Mouse (Mus musculus) G1E (cell line): ENCODE data around the gene Fbrsl1. TPM values are rescaled to one million over a fixed set of nuclear protein-coding genes. Genes with fewer than 3 reads are reported as not detected.

Source experiments
- ATAC-seq: 2 replicates; pipeline ENCODE4 v1.8.0; 2016; ENCODE audit warnings: mild to moderate bottlenecking; ENCODE audit not compliant: insufficient number of reproducible peaks, poor library complexity, low FRiP score, severe bottlenecking; ENCODE audit errors: extremely low read depth
- DNase-seq: peaks from one replicate; pipeline ENCODE4 v3.0.0; 2012; ENCODE audit warnings: low spot score
- H3K27me3 ChIP-seq: 2 replicates; pipeline ENCODE4 v1.6.1; 2012; ENCODE audit warnings: mild to moderate bottlenecking, low read length, inconsistent platforms; ENCODE audit not compliant: insufficient read depth
- H3K36me3 ChIP-seq: replicated peaks from 2 replicates; pipeline ENCODE3; 2012; ENCODE audit warnings: mild to moderate bottlenecking, inconsistent platforms
- H3K4me1 ChIP-seq: 2 replicates; pipeline ENCODE4 v1.6.1; 2012; ENCODE audit warnings: low read depth, low read length, inconsistent platforms, mixed read lengths; ENCODE audit not compliant: insufficient read depth
- H3K4me3 ChIP-seq: 2 replicates; pipeline ENCODE4 v1.5.1; 2012; ENCODE audit warnings: low read depth, mild to moderate bottlenecking, inconsistent platforms, low read length, moderate library complexity, mixed read lengths
- H3K9me3 ChIP-seq: replicated peaks from 2 replicates; pipeline ENCODE4 v1.6.1; 2012; ENCODE audit warnings: inconsistent platforms
- CTCF ChIP-seq: IDR thresholded peaks from 2 replicates; pipeline ENCODE4 v1.5.1; 2012; ENCODE audit warnings: low read depth, low read length, inconsistent platforms, mixed read lengths
- GATA1 ChIP-seq: IDR thresholded peaks from 2 replicates; pipeline ENCODE4 v1.6.1; 2012; ENCODE audit warnings: borderline replicate concordance, low read length, inconsistent platforms, mixed read lengths
- GATA2 ChIP-seq: IDR thresholded peaks from 2 replicates; pipeline ENCODE4 v1.6.1; 2012; ENCODE audit warnings: low read depth, low read length, inconsistent platforms, borderline replicate concordance
- POLR2AphosphoS5 ChIP-seq: IDR thresholded peaks from 2 replicates; pipeline ENCODE4 v1.6.1; 2012; ENCODE audit warnings: low read depth, low read length, inconsistent platforms; ENCODE audit not compliant: insufficient replicate concordance
- TAL1 ChIP-seq: conservative IDR thresholded peaks from 2 replicates; pipeline ENCODE4 v1.6.1; 2012; ENCODE audit warnings: low read depth, low read length, inconsistent platforms, mixed read lengths
- polyA plus RNA-seq: library from polyadenylated mRNA; stranded (reverse); fragments of >175 nt; gene quantifications from 2 replicates; pipeline ENCODE4 v1.2.3, GENCODE M21; 2012
- total RNA-seq, 2 experiments: library from RNA; stranded (forward) in 1 of 2; stranded (reverse) in 1 of 2; fragments of 200-1000 nt in 1 of 2; fragments of >200 nt in 1 of 2; fragmentation: Nextera tagmentation in 1 of 2; gene quantifications; 2 replicates each; pipeline ENCODE4 v1.2.3; 2014 to 2017

Gene Fbrsl1
- total and polyA plus RNA-seq, 3 experiments, result 8.3 to 102 (median 57.3) TPM

DNA sequence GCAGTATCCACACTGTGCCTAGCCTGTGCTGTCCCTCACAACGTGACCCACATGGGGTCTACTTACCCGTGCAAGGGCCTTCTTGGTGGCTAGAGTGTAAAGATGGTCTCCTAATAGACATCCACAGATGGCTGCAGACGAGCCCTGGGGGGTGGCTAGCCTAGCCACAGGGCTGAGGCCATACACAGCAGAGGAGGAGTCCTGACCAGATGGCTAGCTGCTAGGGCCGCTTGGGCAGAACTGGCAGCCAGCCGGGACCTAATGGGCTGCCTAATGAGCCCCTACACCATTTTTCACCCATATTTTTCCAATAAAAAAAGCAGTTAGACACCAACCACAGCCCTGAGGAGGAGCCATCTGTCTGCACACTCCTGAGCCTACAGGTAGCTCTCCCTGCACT, 55.6 kb downstream of the Fbrsl1 start:
- no peak for TF ChIP-seq POLR2AphosphoS5
- TF ChIP-seq TAL1, result no peak
- no peak for TF ChIP-seq GATA2
- Histone ChIP-seq H3K9me3 (no peaks in the 10 kb centered on the region), H3K4me3 (no peak overlapping the region), H3K36me3 (peaks cover 78% of the 10 kb centered on the region), H3K4me1 (no peaks in the 10 kb centered on the region), H3K27me3 (no peaks in the 10 kb centered on the region)
- no peak for DNase-seq
- ATAC-seq, result no peak

DNA sequence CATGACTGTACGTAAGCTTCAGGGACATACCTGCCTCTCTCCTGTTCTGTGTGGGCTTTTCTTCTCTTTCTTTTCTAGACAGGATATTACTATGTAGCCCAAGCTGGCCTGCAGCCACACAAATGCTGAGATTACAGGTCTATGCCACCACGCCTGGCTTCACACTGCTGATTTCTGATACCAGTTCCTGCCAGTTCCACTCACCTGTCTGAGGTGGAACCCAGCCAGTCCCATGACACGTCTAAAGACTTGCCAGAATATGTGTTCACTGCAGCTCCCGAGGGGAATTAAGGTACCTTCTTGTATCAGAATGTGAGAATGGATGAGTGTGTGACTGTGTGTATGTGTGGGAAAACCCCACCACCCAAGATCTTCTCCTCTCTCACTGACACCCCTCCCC, 57.7 kb downstream of the Fbrsl1 start:
- Histone ChIP-seq H3K4me3 (no peak overlapping the region), H3K27me3 (no peaks in the 10 kb centered on the region), H3K4me1 (no peaks in the 10 kb centered on the region), H3K9me3 (no peaks in the 10 kb centered on the region), H3K36me3 (peaks cover 81% of the 10 kb centered on the region)
- ATAC-seq (no peak), DNase-seq (no peak)
- no peak for TF ChIP-seq GATA2
- TF ChIP-seq GATA1, result no peak
- no peak for TF ChIP-seq POLR2AphosphoS5
- TF ChIP-seq CTCF, result no peak

DNA sequence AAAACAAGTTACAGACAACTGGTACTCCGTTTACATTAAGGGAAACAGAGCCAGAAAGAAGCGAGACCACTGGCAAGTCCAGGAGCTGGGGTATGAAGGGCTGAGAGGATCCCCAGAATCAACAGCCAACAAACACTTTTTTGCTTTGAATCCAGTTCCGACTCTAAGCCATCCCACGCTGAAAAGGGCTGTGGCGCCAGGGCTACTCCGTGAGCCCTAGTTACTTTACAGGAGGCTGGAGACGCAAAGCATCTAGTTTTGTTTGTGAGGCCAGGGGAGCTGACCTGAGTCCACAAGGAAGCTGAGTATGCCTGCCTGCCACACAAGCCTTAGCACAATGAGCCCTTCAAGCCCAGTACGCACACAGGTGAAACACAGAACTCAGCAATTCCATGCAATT, 61.0 kb downstream of the Fbrsl1 start:
- DNase-seq, result no peak
- H3K4me1 ChIP-seq, result no peaks in the 10 kb centered on the region
- H3K36me3 ChIP-seq, result peaks cover 70% of the 10 kb centered on the region
- H3K9me3 ChIP-seq, result no peaks in the 10 kb centered on the region
- TF ChIP-seq TAL1 (no peak), GATA1 (no peak), GATA2 (no peak), CTCF (no peak), POLR2AphosphoS5 (no peak)
- no peak overlapping the region for H3K4me3 ChIP-seq
- no peak for ATAC-seq
- no peaks in the 10 kb centered on the region for H3K27me3 ChIP-seq

DNA sequence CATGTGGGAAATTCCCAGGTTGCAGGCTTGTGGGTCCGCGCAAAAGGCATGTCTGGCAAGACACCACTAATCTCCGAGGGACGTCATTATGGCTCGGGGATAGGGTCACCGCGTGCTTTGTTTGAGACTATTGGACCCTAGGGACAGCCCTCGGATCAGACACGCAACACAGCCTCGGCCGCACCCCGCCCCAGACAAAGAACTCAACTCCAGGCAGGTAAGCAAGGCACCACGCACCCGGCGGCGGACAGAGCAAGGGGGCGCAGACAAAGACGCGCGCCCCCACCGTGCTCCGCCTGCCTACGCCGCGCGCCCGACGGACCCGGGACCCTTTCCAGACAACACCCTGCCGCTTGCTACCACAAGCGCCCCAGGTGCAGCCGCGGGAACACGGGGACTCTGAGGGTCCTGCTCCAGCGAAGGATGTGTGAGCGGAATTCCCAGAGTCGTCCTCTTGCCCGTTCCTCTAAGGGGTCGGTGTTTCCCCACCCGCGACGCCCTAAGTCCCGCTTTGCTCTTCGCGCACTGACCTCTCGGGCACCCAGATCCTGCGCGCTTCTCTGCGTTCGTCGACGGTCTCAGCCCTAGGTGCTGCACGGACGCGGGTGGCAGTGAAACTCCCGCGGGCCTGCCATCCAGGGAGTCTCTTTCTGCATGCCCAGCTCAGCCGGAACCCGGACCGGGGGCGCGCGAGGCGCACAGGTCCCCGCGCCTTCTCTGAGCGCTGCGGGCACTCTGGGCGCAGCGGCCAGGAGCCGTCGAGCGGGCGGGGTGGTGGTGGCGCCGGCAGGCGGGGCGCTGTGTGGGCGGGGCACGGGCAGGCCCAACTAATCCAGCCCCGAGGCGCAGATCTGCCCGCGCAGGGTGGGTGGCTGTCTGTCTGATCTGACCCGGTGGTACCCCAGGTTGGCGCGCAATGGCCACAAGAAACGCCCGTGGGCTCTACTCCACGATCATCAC, 61.7 kb downstream of the Fbrsl1 start:
- Histone ChIP-seq H3K36me3 (peaks cover 70% of the 10 kb centered on the region), H3K27me3 (no peaks in the 10 kb centered on the region), H3K4me1 (no peaks in the 10 kb centered on the region), H3K9me3 (no peaks in the 10 kb centered on the region), H3K4me3 (no peak overlapping the region)
- ATAC-seq, result no peak
- TF ChIP-seq GATA1 (no peak), POLR2AphosphoS5 (no peak), GATA2 (no peak), CTCF (no peak), TAL1 (no peak)
- no peak for DNase-seq

DNA sequence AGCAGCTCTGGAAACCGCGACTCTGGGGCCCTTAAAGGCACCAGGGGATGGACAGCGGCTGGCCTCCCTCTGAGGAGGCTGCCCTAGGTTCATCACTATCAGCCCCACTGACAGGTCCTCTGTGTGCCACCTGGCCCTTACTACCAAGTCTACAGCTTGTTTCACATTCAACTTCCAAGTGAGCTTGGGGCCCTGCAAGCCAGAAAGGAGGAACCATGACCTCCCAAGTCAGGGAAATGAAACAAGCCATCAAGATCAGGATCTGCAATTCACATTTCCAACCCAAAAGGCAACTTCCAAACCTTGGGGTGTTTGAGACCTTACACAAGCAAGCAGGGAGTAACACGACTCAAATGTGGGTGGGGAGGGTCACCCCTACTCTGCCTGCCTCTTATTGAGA, 63.0 kb downstream of the Fbrsl1 start:
- H3K36me3 ChIP-seq, result peaks cover 60% of the 10 kb centered on the region
- no peaks in the 10 kb centered on the region for H3K9me3 ChIP-seq
- H3K4me1 ChIP-seq, result no peaks in the 10 kb centered on the region
- ATAC-seq, result no peak
- TF ChIP-seq TAL1, result no peak
- TF ChIP-seq GATA1, result no peak
- no peak for TF ChIP-seq CTCF
- TF ChIP-seq GATA2, result no peak
- no peak for TF ChIP-seq POLR2AphosphoS5
- no peak for DNase-seq
- no peaks in the 10 kb centered on the region for H3K27me3 ChIP-seq
- H3K4me3 ChIP-seq, result no peak overlapping the region

DNA sequence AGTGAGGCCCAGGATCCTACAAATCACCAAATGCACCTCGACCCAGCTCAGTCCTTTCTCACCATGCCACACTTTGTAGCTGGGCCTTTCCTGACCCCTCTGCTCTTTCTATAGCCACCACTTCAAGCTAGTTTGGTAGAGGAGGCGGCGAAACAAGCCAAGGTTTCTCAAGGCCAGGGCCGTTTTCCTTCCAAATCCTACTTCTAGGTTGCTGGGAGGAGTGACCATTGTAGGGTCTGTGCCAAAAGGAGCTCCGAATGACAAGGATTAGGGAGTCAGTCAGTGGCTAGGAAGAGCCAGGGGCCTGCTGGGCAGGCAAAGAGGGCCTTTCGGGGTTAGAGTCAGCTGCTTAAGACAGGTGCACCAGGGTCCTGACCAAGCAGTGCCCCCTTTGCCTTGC, 63.8 kb downstream of the Fbrsl1 start:
- Histone ChIP-seq H3K36me3 (peaks cover 55% of the 10 kb centered on the region), H3K4me3 (no peak overlapping the region), H3K9me3 (no peaks in the 10 kb centered on the region), H3K4me1 (no peaks in the 10 kb centered on the region), H3K27me3 (no peaks in the 10 kb centered on the region)
- ATAC-seq (no peak), DNase-seq (no peak)
- TF ChIP-seq POLR2AphosphoS5, result no peak
- no peak for TF ChIP-seq TAL1
- no peak for TF ChIP-seq GATA2
- no peak for TF ChIP-seq CTCF
- no peak for TF ChIP-seq GATA1
